Mouse (Mus musculus) small intestine, adult 2 months (tissue): ENCODE measurements around the gene Cpxm2. TPM values are rescaled to one million over a fixed set of nuclear protein-coding genes. Genes with fewer than 3 reads are reported as not detected.

ENCODE experiments used
- H3K27ac ChIP-seq: fragments of 200-500 bp; 2 replicates; pipeline ENCODE4 v1.5.1; 2012; ENCODE audit warnings: low read depth, low read length, control low read depth, inconsistent platforms; ENCODE audit not compliant: insufficient read depth
- H3K27me3 ChIP-seq: fragments of 200-500 bp; 2 replicates; pipeline ENCODE4 v1.6.1; 2012; ENCODE audit warnings: mild to moderate bottlenecking, moderate library complexity, low read length, inconsistent platforms; ENCODE audit not compliant: control insufficient read depth, insufficient read depth
- H3K36me3 ChIP-seq: fragments of 200-500 bp; 2 replicates; pipeline ENCODE4 v1.6.1; 2012; ENCODE audit warnings: mild to moderate bottlenecking, low read length, control low read depth, inconsistent platforms; ENCODE audit not compliant: control insufficient read depth, insufficient read depth
- H3K4me1 ChIP-seq: fragments of 200-500 bp; 2 replicates; pipeline ENCODE4 v1.6.1; 2012; ENCODE audit warnings: low read length, inconsistent platforms, mixed read lengths; ENCODE audit not compliant: control insufficient read depth, insufficient read depth, insufficient read length
- H3K4me3 ChIP-seq: fragments of 200-500 bp; 2 replicates; pipeline ENCODE4 v1.5.1; 2012; ENCODE audit warnings: low read depth, mild to moderate bottlenecking, control low read depth, inconsistent platforms, low read length, moderate library complexity
- CTCF ChIP-seq: fragments of 200-500 bp; IDR thresholded peaks from 2 replicates; pipeline ENCODE4 v1.5.1; 2012; ENCODE audit warnings: low read depth, mild to moderate bottlenecking, control low read depth, inconsistent platforms, low read length, moderate library complexity, mixed read lengths; ENCODE audit not compliant: insufficient replicate concordance, insufficient read length; ENCODE audit errors: extremely low read depth
- POLR2A ChIP-seq: fragments of 200-500 bp; IDR thresholded peaks from 2 replicates; pipeline ENCODE4 v1.6.1; 2012; ENCODE audit warnings: low read depth, mild to moderate bottlenecking, control low read depth, inconsistent platforms, low read length, moderate library complexity
- WGBS: fragments of 180-500 bp; shearing (Covaris S2); methylation state at CpG from one replicate; pipeline ENCODE4 v1.1.7; 2018; 5-methylcytosine and 5-hydroxymethylcytosine counted together
- polyA plus RNA-seq: library from polyadenylated mRNA; depleted of rRNA; stranded (reverse); fragments of >200 nt; gene quantifications from 2 replicates; pipeline ENCODE4 v1.2.3, GENCODE M21; 2012; rRNA removed

Gene Cpxm2
- 2.0 and 5.9 TPM in 2 replicates for polyA plus RNA-seq

DNA sequence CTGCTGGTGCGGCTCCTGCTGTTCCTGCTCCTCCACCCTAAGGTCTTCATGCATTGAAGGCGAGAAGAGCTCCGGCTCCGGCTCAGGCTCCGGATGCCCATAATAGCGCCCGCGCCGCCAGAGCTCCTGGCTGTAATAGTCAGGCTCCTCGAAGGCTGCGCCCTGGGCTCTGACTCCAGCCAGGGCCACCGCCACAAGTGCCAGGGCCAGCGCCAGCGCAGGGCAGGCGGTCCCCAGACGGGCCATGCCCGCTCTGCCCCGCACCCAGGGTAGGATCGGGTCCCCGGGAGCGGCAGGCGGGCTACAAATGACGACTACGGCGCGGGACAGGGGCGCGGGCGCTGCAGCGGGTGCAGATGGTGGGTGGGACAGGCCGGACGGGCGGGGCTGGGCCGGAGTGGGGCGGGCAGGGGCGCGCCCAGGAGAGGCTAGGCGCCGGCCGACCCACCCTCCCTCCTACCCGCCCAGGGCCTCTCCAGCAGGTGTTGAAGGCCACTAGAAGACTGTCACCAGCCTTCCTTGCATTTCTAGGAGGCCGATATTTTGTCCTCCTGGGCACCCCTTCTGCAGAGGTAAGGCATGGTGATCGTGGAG lies at the start of gene Cpxm2:
Cpxm2 (minus strand) TSS at position 372 of the 594 bp plus-strand sequence.
- H3K27ac ChIP-seq: peak within 1 kb of the TSS; percentile 34
- H3K4me1 ChIP-seq: no peaks in the 10 kb centered on the region
- peaks cover 6% of the 10 kb centered on the region for H3K27me3 ChIP-seq
- WGBS: 4% methylated on average over 43 of the region's 43 CpGs
- TF ChIP-seq POLR2A (no peak), CTCF (no peak)
- peak within 1 kb of the TSS; percentile 57 for H3K4me3 ChIP-seq
- H3K36me3 ChIP-seq: no peaks in the 10 kb centered on the region

DNA sequence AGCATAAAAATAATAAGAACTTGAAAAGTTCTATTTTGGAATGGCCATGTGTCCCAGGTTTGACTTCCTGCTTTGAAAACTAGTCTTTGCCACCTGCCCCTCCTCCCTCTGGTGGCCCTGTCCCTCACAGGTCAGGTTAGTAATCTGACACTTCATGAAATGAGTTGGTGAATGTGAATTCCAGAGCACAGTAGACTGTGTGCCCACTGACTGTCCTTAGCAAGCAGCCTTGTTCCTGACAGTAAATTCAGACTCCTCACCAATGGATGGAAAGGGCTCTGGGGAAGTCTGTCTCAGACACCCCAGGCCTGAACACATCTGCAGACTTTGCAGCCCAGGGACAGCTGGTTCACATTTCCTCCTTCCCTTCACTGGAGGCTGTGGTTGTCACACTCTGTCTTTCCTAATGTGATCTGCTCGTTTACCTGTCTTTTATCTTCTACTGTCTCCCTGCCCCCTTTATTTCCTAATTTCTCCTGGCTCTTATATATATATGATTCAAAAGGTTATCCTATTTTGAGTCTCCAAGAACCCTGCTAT lies 49.6 kb upstream of the Cpxm2 start:
- no peak overlapping the region for H3K27ac ChIP-seq
- no peak for TF ChIP-seq POLR2A
- 15% methylated on average over 1 of the region's 1 CpGs for WGBS
- H3K36me3 ChIP-seq: no peaks in the 10 kb centered on the region
- H3K4me1 ChIP-seq: no peaks in the 10 kb centered on the region
- no peaks in the 10 kb centered on the region for H3K27me3 ChIP-seq
- H3K4me3 ChIP-seq: no peak overlapping the region

DNA sequence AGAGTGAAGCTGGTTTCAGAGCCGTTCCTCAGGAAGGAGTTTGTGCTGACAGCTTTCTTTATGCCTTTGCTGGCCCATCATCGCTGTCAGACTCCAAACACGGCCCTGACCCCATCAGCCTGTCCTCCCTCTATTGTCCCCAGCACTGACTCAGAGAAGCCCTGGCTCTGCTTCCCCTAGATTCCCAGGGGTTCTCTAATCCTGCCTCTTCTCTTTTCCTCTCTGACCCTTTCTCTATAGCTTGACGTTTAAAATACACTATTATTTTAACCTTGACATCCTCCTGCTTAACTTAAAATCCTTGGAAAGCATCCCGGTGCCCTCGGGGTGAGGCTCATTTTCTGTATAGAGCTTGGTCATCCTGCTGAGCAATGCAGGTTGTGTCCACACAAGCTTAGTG lies 45.1 kb upstream of the Cpxm2 start:
- 51% methylated on average over 6 of the region's 6 CpGs for WGBS
- no peaks in the 10 kb centered on the region for H3K36me3 ChIP-seq

DNA sequence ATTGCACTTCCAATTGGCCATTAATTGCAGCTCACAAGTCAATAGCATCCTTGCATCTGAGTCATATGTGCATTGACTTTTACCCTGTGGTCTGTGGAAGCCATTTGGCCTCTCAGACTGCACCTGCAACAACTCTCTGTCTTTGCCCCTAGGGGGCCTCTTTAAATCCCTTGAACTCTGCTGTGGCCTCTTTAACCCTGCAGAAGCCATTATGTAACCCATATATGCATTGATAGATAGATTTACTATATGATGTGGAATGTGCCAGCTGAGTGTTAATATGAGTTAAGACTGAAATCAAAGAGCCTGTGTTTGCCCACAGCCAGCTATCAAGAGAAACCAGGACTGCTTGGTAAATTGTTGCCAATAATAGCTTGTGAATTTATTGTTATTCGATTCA lies 44.3 kb upstream of the Cpxm2 start:
- 77% methylated on average over 1 of the region's 1 CpGs for WGBS
- H3K4me1 ChIP-seq: no peaks in the 10 kb centered on the region
- no peaks in the 10 kb centered on the region for H3K27me3 ChIP-seq
- H3K27ac ChIP-seq: no peak overlapping the region
- no peak overlapping the region for H3K4me3 ChIP-seq
- TF ChIP-seq CTCF (no peak), POLR2A (no peak)
- H3K36me3 ChIP-seq: no peaks in the 10 kb centered on the region

More for the DNA sequence above, 45.1 kb upstream of the Cpxm2 start:
- no peaks in the 10 kb centered on the region for H3K27me3 ChIP-seq
- no peaks in the 10 kb centered on the region for H3K4me1 ChIP-seq
- no peak overlapping the region for H3K27ac ChIP-seq
- TF ChIP-seq CTCF: no peak
- TF ChIP-seq POLR2A: no peak
- H3K4me3 ChIP-seq: no peak overlapping the region

DNA sequence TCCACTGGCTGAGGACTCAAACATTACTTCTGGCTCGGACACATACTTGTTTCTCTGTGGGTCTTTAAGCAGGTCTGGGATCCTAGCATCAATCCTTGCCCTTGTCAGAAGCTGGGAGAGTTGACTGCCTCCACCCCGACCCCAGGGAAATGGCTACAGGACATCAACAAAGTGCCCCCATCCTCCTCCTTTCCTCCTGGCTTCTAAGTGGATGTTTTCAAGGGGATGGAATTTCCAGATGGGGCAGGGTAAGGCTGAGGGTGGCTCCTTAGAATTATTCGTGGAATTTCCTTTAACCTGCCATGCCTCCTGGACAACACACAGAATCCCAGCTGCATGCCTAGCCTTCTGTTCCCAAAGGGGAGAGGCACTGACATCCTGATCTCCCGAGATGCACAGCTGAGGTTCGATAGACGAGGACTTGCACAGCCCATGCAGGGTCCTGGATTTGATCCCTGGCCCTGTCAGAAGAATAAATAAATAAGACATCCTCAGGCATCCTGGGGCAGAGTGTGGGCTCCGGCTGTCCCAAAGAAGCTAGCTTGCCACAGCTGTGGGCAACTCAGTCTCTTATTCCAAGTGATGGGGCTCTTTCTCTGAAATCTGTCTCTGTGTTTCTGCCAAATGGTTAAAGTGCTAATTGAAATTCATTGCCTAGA lies 43.4 kb upstream of the Cpxm2 start:
- Histone ChIP-seq H3K36me3 (no peaks in the 10 kb centered on the region), H3K4me1 (no peaks in the 10 kb centered on the region), H3K27ac (no peak overlapping the region), H3K4me3 (no peak overlapping the region), H3K27me3 (no peaks in the 10 kb centered on the region)
- 44% methylated on average over 7 of the region's 7 CpGs for WGBS
- TF ChIP-seq CTCF: no peak
- no peak for TF ChIP-seq POLR2A

DNA sequence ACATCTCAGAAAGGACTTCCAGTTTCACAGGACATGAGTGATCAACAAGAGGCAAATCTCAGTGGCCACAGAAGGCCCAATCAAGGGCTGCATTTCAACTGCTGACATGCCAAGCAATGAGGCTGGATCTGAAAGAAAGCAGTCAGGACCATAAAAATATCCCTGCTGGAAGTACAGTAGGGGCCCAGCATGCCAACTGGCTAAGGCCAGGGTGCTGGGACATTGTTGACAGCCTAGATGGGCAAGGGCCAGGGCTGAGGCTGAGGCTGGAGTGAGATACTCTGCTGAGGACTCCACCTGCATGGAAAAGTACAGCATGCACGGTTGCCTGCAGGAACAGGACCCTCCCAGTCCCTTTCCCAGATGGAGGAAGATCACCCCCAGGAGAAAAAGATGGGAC lies 42.0 kb upstream of the Cpxm2 start:
- Histone ChIP-seq H3K27me3 (no peaks in the 10 kb centered on the region), H3K27ac (no peak overlapping the region), H3K36me3 (no peaks in the 10 kb centered on the region), H3K4me1 (no peaks in the 10 kb centered on the region), H3K4me3 (no peak overlapping the region)
- TF ChIP-seq CTCF: no peak
- TF ChIP-seq POLR2A: no peak
- 70% methylated on average over 1 of the region's 1 CpGs for WGBS

DNA sequence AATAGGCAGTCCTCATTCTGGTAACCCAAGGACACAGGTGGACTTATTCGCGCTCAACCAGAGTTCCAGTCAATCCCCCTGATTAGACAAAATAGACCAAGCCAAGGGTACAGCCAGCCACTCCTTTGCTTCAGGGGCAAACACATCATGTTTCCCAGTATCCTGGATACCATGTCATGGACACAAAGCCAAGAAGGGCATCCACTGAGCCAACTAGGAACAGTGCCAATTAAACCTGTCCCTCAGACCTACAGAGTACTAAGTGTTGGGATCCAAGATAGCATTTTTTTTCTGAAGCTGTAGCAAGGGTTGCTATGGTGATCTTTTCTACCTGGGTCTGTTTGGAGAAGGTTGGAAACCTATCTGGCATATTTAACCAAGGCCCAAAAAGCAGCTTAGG lies 39.1 kb upstream of the Cpxm2 start:
- H3K27ac ChIP-seq: no peak overlapping the region
- WGBS: 96% methylated on average over 2 of the region's 2 CpGs
- no peak for TF ChIP-seq POLR2A
- TF ChIP-seq CTCF: no peak
- H3K36me3 ChIP-seq: no peaks in the 10 kb centered on the region
- no peak overlapping the region for H3K4me3 ChIP-seq
- no peaks in the 10 kb centered on the region; the same call in 1 of the 2 replicates for H3K4me1 ChIP-seq
- no peaks in the 10 kb centered on the region for H3K27me3 ChIP-seq

DNA sequence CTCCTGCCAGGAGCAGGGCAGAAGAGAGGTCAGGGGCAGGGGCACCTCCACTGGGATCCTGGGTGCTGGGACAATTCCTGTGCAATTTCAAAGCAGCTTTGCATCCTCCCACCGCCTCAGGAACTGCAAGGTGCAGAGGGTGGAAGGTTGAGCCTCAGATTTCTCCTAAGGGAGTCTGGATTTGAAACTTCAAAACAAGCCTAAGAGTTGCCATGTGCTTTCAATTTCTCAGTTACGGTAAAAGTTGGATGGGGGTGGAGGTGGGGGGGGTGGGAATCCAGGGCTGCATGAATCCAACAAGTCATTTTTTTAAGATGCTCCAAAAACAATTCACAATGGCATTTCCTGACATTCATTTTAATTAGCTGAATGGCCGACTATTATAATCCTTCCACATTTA lies 32.9 kb upstream of the Cpxm2 start:
- TF ChIP-seq CTCF: no peak
- H3K36me3 ChIP-seq: no peaks in the 10 kb centered on the region
- no peaks in the 10 kb centered on the region for H3K27me3 ChIP-seq
- no peak overlapping the region for H3K27ac ChIP-seq
- H3K4me1 ChIP-seq: no peaks in the 10 kb centered on the region; the same call in 1 of the 2 replicates
- WGBS: 62% methylated on average over 3 of the region's 3 CpGs
- no peak overlapping the region for H3K4me3 ChIP-seq
